Mouse (Mus musculus) hindbrain, embryonic 10.5 days (tissue): Measurements from ENCODE around the gene Daglb. TPM values are rescaled to one million over a fixed set of nuclear protein-coding genes. Genes with fewer than 3 reads are reported as not detected.

ENCODE experiments used
- DNase-seq: peaks from one replicate; pipeline ENCODE4 v3.0.0-alpha.2; 2017; ENCODE audit warnings: low spot score
- H3K27ac ChIP-seq: fragments of 300-500 bp; sonication (generic); 2 replicates; pipeline ENCODE4 v1.5.1; 2016; ENCODE audit warnings: mild to moderate bottlenecking, moderate library complexity
- H3K27me3 ChIP-seq: fragments of 300-500 bp; sonication (generic); 2 replicates; pipeline ENCODE4 v1.6.1; 2016; ENCODE audit warnings: mild to moderate bottlenecking; ENCODE audit not compliant: poor library complexity, insufficient read depth, severe bottlenecking
- H3K36me3 ChIP-seq: fragments of 300-500 bp; sonication (generic); 2 replicates; pipeline ENCODE4 v1.6.1; 2016; ENCODE audit warnings: mild to moderate bottlenecking, moderate library complexity
- H3K4me1 ChIP-seq: fragments of 300-500 bp; sonication (generic); replicated peaks from 2 replicates; pipeline ENCODE4 v1.6.1; 2016; ENCODE audit warnings: mild to moderate bottlenecking
- H3K4me3 ChIP-seq: fragments of 300-500 bp; sonication (generic); 2 replicates; pipeline ENCODE4 v1.5.1; 2016; ENCODE audit warnings: mild to moderate bottlenecking, moderate library complexity
- H3K9me3 ChIP-seq: fragments of 300-500 bp; sonication (generic); 2 replicates; pipeline ENCODE4 v1.6.1; 2016; ENCODE audit warnings: mild to moderate bottlenecking, moderate library complexity
- WGBS: fragments of 180-500 bp; shearing (Covaris S2); methylation state at CpG from one replicate; pipeline ENCODE4 v1.1.7; 2016; 5-methylcytosine and 5-hydroxymethylcytosine counted together
- polyA plus RNA-seq: library from polyadenylated mRNA; unstranded; fragments of >200 nt; fragmentation: Nextera tagmentation; extraction: Ambion mirVana; gene quantifications from 2 replicates; pipeline ENCODE4 v1.2.1, GENCODE M21; 2016

Gene Daglb
- polyA plus RNA-seq: 15.6 and 16.7 TPM in 2 replicates

GRCm38 (mm10) chr5:143464100-143464756, at the start of gene Daglb:
TSS of gene Daglb (plus strand) at chr5:143464584.
- peak; percentile 89 for DNase-seq
- peak within 1 kb of the TSS; percentile 89 for H3K27ac ChIP-seq
- WGBS: 3% methylated on average over 43 of the region's 43 CpGs
- 0 out of 2 replicates have a peak, but pooled peaks cover 6% of the 10 kb centered on the region for H3K27me3 ChIP-seq
- peaks cover 20% of the 10 kb centered on the region for H3K4me1 ChIP-seq
- peak within 1 kb of the TSS; percentile 79 for H3K4me3 ChIP-seq
- H3K9me3 ChIP-seq: no peaks in the 10 kb centered on the region
- H3K36me3 ChIP-seq: peaks cover 25% of the 10 kb centered on the region

GRCm38 (mm10) chr5:143421484-143421883, 42.9 kb upstream of the Daglb start:
- Histone ChIP-seq H3K27ac (no peak overlapping the region), H3K4me1 (no peaks in the 10 kb centered on the region), H3K4me3 (no peak overlapping the region), H3K36me3 (peaks cover 69% of the 10 kb centered on the region), H3K9me3 (peaks cover 4% of the 10 kb centered on the region; the same call in 1 of the 2 replicates), H3K27me3 (no peaks in the 10 kb centered on the region)
- DNase-seq: no peak
- 92% methylated on average over 4 of the region's 4 CpGs for whole genome bisulfite sequencing

DNA sequence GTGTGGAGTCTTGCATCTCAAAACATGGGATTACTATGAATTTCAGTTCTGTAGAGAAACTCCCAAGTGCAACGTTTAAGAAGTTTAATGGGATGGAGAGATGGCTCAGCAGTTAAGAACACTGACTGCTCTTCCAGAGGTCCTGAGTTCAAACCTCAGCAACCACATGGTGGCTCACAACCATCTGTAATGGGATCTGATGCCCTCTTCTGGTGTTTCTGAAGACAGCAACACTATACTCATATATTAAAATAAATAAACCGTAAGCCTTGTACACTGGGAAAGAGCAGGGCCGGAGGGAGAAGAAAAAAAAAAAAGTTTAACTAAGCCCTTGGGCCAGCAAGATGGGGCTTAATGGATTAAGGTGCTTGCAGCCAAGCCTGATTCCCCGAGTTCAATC, 41.4 kb upstream of the Daglb start:
- Histone ChIP-seq H3K36me3 (peaks cover 54% of the 10 kb centered on the region), H3K4me3 (no peak overlapping the region), H3K27me3 (no peaks in the 10 kb centered on the region), H3K9me3 (no peaks in the 10 kb centered on the region), H3K4me1 (no peaks in the 10 kb centered on the region), H3K27ac (no peak overlapping the region)
- DNase-seq: no peak
- WGBS: 84% methylated on average over 4 of the region's 4 CpGs

DNA sequence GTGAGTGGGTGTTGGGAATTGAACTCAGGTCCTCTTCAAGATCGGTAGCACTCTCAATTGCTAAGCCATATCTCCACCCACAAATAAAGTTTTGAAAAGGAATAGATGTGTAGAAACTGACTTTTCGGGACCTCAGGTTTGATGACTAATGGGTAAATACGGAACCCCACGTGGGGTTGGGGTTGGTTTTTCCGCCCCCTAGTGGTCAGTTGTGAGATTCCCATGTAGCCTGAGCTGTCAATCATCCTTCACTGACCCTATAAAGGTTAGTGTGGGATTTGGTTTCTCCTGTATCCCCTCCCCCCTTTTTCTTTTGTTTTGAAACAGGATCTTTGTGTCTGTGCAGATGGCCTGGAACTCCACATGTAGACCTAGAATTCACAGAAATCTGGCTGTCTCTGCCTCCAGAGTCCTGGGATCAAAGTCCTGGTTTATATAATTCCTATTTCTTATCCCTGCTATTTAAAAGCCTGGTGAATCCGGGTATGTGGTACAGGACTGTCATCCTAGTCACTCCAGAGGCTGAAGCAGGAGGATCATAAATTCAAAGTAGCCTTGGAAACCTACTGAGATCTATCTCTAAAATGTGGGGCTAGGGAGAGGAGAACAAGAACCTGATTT, 40.4 kb upstream of the Daglb start:
- no peaks in the 10 kb centered on the region for H3K27me3 ChIP-seq
- no peak overlapping the region for H3K27ac ChIP-seq
- H3K9me3 ChIP-seq: no peaks in the 10 kb centered on the region
- WGBS: 39% methylated on average over 6 of the region's 6 CpGs
- peaks cover 43% of the 10 kb centered on the region for H3K36me3 ChIP-seq
- no peak overlapping the region for H3K4me3 ChIP-seq
- DNase-seq: peak; percentile 56
- no peaks in the 10 kb centered on the region for H3K4me1 ChIP-seq

DNA sequence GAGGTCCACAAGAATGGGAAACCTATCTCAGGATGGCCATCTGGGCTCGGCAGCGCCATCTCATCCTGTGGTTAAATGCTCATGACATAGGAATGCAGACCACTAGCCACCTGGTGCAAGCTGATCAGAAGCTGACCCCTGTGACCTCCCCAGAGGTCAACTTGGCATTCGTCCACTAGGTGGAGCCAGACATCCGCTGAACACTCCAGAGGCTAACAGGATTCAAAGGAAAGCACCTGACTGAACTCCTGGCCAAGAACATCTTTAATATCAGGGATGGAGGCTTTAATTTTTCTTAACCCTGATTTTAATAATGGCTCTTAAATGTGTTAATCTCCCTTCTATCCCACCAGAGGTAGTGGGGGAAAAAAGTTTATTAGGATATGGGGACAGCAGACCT, 30.0 kb upstream of the Daglb start:
- H3K4me3 ChIP-seq: no peak overlapping the region
- WGBS: 4% methylated on average over 4 of the region's 4 CpGs
- peak; percentile 83 for DNase-seq
- H3K4me1 ChIP-seq: no peaks in the 10 kb centered on the region
- H3K27me3 ChIP-seq: no peaks in the 10 kb centered on the region
- no peaks in the 10 kb centered on the region for H3K9me3 ChIP-seq
- no peaks in the 10 kb centered on the region for H3K36me3 ChIP-seq
- no peak overlapping the region for H3K27ac ChIP-seq

DNA sequence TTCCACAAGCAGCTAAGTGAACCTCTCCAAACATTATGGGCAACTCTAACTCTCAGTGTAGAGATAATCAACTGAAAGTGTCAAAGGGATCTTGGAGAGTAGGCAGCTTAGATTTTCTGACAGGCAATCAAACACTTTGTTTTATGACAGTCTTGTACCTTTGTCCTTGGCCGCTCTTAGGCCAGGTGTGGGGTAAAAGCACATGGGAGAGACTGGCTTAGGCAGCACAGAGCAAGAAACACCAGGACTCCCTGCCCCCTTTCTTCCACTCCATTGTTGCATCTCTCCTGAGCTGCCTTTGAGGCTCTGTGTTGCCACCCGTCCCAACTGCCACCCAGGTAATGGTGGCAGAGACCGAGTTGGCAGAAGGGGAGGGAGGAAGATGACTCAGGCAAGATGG, 23.1 kb upstream of the Daglb start:
- H3K27me3 ChIP-seq: no peaks in the 10 kb centered on the region
- H3K4me1 ChIP-seq: no peaks in the 10 kb centered on the region
- 79% methylated on average over 3 of the region's 3 CpGs for WGBS
- DNase-seq: no peak
- H3K9me3 ChIP-seq: no peaks in the 10 kb centered on the region
- no peaks in the 10 kb centered on the region for H3K36me3 ChIP-seq
- no peak overlapping the region for H3K27ac ChIP-seq
- no peak overlapping the region for H3K4me3 ChIP-seq

DNA sequence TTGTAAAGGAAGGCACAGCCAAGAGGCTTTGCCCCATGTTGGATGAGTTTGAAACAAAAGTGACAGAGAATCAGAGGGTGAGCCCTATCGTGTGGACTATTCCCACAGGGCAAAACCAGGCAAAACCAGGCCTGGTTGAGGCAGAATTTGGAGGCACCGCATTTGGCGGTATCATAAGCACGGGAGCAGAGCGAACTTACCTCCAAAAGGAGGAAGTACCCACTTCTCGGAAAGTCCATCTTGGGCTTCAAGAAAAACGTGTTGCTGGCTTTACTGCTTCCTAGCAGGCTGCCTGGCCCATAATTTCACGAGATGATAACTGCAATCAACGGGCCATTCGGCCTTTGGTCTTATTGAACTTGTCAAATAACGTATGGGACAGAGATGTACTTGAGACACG, 22.6 kb upstream of the Daglb start:
- Histone ChIP-seq H3K36me3 (no peaks in the 10 kb centered on the region), H3K27me3 (no peaks in the 10 kb centered on the region), H3K4me3 (no peak overlapping the region), H3K9me3 (no peaks in the 10 kb centered on the region), H3K27ac (no peak overlapping the region), H3K4me1 (no peaks in the 10 kb centered on the region)
- DNase-seq: no peak
- 86% methylated on average over 12 of the region's 12 CpGs for WGBS

DNA sequence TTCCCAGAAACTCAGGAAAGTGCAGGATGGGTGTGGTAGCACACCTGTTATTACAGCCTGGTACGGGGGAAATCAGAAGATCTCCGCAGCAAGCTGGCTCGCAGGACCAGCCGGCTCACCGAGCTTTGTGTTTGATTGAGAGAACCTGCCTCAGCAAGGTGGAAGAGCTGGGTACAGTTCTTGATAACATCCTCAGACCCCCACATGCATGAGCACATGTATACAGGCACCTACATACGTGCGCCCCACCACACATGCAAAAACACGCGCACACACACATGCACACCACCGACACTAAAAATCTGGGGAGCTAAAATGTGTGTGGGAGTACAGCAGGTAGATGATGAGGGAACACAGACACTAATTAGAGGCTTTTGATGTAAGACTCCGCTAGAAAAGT, 713 bp upstream of the Daglb start:
- H3K36me3 ChIP-seq: peaks cover 20% of the 10 kb centered on the region
- H3K4me3 ChIP-seq: peak overlapping the region; percentile 79
- peak overlapping the region; percentile 89; the same call in 1 of the 2 replicates for H3K27ac ChIP-seq
- 0 out of 2 replicates have a peak, but pooled peaks cover 6% of the 10 kb centered on the region for H3K27me3 ChIP-seq
- no peaks in the 10 kb centered on the region for H3K9me3 ChIP-seq
- WGBS: 76% methylated on average over 11 of the region's 11 CpGs
- peaks cover 20% of the 10 kb centered on the region for H3K4me1 ChIP-seq
- DNase-seq: no peak

DNA sequence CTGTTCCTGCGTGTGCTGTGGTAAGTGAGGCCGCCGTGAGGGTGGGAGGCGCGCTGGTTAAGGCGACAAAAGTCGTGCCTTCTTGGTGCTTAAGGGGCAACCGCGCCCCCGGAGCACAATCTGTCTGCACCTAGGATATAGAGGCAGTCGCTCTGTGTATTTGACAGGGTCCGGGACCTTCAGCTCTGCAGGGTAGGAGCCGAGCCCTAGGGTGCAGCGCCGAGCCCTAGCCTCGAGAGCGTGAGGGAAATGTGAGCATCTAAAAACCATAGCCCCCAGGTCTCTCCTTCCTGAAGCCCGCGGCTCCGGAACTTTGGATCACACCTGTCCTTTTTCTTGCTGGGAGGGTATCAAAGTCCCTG, 354 bp downstream of the Daglb start:
- peak overlapping the region; percentile 89 for H3K27ac ChIP-seq

DNA sequence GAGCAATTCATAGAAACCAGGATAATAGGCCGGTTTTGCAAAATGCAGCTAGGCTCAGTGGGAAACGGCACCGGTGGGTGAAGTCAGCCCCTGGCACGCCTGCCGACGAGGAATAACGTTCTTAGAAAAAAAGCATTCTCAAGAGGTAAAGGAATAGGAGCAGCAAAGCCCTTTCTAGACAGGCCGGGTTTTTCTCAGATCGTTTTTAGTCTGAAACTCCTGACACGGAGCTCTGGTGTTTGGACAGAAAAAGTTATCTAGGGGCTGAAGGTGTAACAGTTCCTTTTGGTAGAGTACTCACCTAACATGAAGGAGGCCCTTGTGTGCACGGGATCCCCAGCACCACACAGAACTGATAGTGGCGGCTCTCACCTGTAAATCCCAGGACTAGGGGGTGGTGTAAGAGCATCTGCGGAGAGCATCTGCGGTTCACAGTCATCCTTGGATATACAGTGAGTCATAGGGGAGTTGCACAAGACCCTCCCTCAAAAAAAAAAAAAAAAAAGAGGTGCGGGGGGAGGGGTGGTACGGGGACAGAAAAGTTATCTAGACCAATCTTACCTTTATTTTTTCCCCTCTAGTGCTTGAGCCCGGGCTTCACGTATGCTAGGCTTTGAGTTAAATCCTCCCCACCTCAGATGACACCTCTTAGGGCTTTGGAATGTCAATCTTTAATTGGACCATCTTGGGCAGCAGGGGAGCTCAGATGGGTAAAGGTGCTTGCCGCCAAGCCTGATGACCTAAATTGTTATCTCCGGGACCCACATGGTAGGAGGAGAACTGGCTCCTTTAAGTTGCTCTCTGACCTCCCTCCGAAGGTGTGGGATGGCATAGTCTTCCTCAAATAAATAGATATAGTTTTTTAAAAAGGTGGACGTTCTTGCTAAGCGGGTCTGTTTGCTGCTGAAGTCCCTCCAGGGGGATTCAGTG, 1.0 kb downstream of the Daglb start:
- whole genome bisulfite sequencing: 38% methylated on average over 23 of the region's 23 CpGs
- H3K27me3 ChIP-seq: 0 out of 2 replicates have a peak, but pooled peaks cover 6% of the 10 kb centered on the region
- H3K4me1 ChIP-seq: peaks cover 20% of the 10 kb centered on the region
- H3K9me3 ChIP-seq: no peaks in the 10 kb centered on the region
- peak overlapping the region; percentile 79 for H3K4me3 ChIP-seq
- H3K27ac ChIP-seq: peak overlapping the region; percentile 89; the same call in 1 of the 2 replicates
- DNase-seq: no peak
- H3K36me3 ChIP-seq: peaks cover 37% of the 10 kb centered on the region

More for the DNA sequence above, 354 bp downstream of the Daglb start:
- Histone ChIP-seq H3K27me3 (0 out of 2 replicates have a peak, but pooled peaks cover 6% of the 10 kb centered on the region), H3K4me3 (peak overlapping the region; percentile 79), H3K4me1 (peaks cover 20% of the 10 kb centered on the region), H3K36me3 (peaks cover 30% of the 10 kb centered on the region), H3K9me3 (no peaks in the 10 kb centered on the region)
- no peak for DNase-seq
- WGBS: under 1% methylated on average over 20 of the region's 20 CpGs

DNA sequence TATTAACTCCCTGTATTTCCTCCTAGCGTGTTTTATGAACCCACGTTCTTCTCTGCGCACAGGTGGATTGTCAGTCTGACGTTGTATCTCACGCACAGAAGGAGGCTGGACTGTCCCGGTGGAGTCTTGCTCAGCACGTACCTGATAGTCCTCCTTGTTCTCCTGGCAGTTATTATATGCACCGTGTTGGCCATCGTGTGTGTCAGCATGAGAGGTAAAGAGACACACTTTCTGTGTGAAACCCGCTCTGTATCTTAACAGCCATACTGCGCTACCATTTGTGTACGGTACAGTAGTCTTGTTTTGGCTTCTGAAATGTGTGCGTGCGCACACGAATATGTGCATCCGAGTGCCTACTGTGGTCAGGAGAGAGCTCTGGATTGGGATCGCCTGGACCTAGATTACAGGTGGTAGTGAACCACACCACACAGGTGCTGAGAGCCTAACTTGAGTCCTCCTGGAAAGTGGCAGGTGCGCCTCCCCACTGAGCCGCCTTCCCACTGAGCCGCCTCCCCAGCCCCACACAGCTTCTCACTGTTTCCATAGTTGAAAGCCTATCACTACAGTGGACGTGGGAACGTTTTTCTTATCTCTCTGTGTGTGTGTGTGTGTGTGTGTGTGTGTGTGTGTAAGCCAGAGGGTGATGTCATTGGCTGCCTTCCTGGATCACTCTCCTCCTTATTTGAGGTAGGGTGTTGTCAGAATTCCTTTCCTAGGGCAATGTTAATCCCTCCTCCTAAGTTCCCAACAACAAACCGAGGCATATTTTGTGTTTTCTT, 2.7 kb downstream of the Daglb start:
- H3K4me3 ChIP-seq: no peak overlapping the region
- WGBS: 94% methylated on average over 23 of the region's 23 CpGs
- no peak for DNase-seq
- peaks cover 20% of the 10 kb centered on the region for H3K4me1 ChIP-seq
- no peaks in the 10 kb centered on the region for H3K9me3 ChIP-seq
- no peak overlapping the region for H3K27ac ChIP-seq
- H3K36me3 ChIP-seq: peaks cover 53% of the 10 kb centered on the region
- 0 out of 2 replicates have a peak, but pooled peaks cover 6% of the 10 kb centered on the region for H3K27me3 ChIP-seq

- WGBS: 92% methylated on average over 6 of the region's 6 CpGs
- Histone ChIP-seq H3K4me1 (peaks cover 20% of the 10 kb centered on the region), H3K36me3 (peaks cover 62% of the 10 kb centered on the region), H3K27ac (no peak overlapping the region), H3K4me3 (no peak overlapping the region), H3K27me3 (0 out of 2 replicates have a peak, but pooled peaks cover 4% of the 10 kb centered on the region), H3K9me3 (no peaks in the 10 kb centered on the region)
- no peak for DNase-seq
These were observed 3.5 kb downstream of the Daglb start for GRCm38 (mm10) chr5:143467931-143468330.
